Mouse (Mus musculus): ENCODE data around the gene Lactb.

DNA sequence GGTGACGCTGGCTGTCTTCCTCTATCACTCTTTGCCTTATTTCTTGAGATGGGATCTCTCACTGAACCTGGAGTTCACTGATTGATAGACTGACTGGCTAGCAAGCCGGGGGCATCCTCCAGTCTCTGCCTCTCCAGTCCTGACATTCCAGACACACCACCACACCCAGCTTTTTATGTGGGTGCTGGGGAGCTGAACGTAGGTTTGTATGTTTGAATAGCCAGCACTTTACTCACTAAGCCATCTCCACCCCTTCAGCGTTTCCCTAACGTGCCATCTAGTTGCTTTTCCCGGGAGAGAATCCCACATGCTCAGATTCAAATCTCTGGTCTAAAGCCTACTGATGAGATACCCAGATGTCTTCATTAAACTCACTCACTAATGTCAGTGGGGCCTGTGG lies 14.3 kb upstream of the Lactb start:
- TF ChIP-seq CTCF (IDR thresholded peaks at IDR 0.05; ENCODE audit: low read depth, low read length) (no peak), POLR2A (IDR thresholded peaks at IDR 0.05; ENCODE audit: borderline replicate concordance, low read depth, low read length) (no peak)

All from bone marrow macrophage, adult 2 months (primary cell).